Mouse (Mus musculus) layer of hippocampus, postnatal 36 days (tissue): ENCODE results near the gene Rin2. TPM values are rescaled to one million over a fixed set of nuclear protein-coding genes. Genes with fewer than 3 reads are reported as not detected.

Experiments
- DNase-seq, 2 experiments: peaks; one replicate each; pipeline ENCODE4 v3.0.0; 2022
- total RNA-seq, 2 experiments: library from RNA; stranded (reverse); gene quantifications; 2 replicates each; pipeline ENCODE4 v1.2.3; 2021

Rin2 gene
- total RNA-seq, 2 experiments from 2014 or later: 22.3 to 40.7 TPM

DNA sequence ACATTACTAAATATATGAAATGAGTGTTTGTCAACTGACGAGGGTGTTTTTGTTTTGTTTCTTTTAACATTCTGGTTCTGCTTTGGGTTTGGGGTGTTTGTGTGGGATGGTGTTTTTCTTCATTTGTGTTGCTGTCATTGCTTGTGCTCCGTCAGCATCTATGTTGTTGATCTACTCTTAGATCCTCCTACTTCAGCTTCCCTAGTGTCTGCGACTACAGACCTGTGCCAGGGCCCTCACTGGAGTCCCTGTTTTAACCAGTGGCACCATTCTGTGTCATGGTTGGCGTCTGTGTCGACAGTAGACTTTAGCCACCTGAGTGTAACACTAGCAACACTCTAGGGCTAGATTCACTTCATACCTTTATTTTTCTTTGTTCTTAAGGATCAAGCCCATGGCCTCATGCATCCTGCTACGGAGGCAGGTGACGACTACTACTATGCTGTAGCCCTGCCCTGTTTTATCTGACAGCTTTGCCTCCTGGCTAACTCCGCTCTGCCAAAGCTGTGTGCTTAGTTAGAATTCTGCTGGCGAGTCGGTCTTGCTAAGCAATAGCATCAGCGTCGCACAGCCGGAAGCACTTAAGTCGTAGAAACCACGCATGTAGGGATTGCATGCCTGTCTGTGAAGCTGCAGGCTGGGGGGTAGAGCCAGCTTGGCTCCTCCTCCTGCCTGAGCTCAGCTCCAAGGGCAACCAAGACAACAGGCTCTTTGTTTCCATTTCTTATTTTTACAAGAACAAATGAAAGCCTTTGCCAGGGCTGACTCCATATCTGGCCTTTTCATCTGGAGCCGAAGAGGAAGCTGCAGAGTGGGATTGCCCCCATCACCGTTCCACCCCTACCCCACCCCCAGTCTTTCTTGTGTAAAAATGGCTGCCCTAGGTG is 157.2 kb downstream of the Rin2 start:
- DNase-seq: peak; percentile 37 to 58

DNA sequence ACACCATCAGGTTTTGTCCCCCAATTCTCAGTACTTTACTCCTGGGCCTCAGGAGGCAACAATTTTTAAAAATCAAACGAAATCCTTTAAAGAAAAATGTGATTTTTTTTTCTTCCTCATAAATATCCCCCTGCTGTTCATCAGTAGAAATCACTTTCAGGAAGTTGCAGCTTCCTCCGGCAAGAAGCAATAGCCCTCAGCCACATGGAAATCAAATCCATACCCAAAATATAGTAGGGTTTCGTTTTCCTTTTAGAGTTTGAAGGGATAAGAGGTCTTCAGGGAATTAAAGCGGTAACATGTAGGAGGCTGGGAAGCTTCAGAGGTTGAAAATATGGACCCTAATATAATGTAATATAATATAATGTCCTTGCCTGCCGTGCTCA is 157.8 kb downstream of the Rin2 start:
- DNase-seq: no peak

DNA sequence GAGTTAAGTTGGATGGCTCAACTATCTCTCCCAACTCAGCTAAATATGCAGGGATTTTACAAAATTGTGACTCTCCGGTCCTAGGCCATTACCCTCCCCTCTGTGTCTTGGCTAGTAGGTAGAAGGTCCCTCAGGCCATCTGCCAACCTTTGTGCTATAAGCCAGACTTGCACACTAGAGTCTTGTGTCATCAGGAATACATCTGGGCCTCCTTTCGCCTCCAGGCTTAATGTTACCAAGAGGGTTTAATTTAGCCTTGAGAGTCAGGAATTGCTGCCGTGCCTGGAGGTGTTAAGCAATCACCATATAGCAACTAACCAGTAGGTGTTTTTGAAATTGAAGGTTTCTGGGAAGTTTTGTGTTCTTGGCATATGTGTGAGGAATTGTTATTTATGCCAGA is 158.3 kb downstream of the Rin2 start:
- DNase-seq: no peak

DNA sequence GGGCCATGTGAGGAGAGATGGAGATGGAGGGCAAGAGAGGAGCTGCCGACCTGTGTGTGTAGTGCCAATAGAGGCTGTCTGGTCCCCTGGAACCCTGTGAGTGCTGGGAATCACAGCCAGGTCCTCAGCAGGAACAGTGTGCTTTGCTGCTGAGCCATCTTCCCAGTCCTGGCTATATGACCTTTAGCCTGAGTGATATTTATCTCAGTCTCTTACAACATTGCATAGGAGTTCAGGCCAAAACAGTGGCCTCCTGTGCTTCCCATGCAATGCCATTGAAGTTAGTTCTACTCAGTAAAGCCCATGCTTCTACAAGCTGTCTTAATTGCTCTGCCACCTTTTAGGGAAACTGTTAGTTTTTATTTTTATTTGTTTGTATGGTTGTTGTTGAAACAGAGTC is 160.9 kb downstream of the Rin2 start:
- DNase-seq: no peak

DNA sequence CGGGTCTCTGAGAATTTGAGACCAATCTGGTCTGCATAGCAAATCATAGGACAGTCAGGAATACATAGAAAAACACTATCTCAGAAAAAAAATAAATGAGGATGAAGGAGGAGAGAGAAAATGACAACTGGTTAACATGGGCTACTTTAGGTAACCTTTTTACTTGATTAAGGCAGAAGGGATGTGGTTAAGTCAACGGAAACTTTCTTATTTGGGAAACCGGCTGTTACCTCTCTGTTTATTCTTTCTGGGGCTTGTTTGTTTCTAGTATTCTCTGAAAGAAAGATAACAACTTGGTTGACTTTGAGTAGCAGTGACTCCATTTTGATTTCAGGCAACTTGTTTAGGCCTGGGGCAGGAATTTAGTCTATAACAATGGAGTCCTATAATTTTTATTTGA is 163.7 kb downstream of the Rin2 start:
- DNase-seq: no peak

DNA sequence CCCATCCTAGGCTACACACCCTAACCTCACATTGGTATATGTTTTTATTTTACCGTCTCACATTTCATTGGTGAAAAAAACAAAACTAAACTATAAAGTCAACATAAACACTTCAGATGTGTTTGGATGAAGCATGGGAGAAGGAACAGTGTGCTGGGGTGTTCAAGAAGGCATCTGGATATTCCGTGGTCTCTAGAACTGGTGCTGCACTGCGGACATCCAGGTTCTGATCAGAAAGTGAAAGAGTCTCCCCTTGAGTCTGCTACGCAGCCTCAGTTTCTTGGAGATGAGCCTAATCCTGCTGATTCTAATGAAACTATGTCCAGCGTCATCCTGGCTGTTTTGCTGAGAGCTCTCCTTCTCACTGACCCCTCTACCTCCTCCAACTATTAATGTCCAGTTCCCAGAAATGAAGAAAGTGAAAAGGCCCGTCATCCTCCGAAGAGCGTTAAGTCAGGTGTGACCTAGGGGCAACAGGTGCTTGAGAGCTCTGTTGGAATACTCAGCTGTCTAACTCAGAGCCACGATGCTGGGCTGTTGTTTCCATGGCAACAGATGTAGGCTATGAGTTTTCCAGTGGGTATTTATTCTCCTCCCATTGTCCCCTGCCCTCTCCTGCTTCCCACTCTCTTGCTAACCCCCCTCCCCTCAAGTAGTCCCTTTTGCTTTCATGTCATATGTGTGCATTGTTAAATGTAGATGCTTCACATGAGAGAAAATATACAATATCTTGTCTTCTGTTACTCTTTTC is 164.7 kb downstream of the Rin2 start:
- no peak for DNase-seq

DNA sequence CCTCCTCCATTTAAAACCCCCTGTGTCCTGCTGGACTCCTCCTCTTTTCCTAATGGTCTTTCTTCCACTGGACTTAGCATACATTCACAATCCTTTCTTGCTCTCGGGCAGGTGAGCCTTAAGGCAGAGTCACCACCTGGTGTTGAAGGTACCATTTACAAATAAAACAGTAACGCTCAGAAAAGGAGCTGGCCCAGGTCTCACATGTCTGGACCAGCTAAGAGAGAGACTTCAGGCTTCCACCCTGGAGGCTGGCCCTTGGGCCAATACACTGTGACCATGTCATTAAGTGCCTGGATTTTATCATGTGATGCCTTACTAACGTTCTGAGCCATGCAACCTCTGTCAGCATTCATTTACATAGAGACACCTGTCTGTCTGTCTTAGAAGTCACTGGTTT is 165.3 kb downstream of the Rin2 start:
- DNase-seq: no peak

DNA sequence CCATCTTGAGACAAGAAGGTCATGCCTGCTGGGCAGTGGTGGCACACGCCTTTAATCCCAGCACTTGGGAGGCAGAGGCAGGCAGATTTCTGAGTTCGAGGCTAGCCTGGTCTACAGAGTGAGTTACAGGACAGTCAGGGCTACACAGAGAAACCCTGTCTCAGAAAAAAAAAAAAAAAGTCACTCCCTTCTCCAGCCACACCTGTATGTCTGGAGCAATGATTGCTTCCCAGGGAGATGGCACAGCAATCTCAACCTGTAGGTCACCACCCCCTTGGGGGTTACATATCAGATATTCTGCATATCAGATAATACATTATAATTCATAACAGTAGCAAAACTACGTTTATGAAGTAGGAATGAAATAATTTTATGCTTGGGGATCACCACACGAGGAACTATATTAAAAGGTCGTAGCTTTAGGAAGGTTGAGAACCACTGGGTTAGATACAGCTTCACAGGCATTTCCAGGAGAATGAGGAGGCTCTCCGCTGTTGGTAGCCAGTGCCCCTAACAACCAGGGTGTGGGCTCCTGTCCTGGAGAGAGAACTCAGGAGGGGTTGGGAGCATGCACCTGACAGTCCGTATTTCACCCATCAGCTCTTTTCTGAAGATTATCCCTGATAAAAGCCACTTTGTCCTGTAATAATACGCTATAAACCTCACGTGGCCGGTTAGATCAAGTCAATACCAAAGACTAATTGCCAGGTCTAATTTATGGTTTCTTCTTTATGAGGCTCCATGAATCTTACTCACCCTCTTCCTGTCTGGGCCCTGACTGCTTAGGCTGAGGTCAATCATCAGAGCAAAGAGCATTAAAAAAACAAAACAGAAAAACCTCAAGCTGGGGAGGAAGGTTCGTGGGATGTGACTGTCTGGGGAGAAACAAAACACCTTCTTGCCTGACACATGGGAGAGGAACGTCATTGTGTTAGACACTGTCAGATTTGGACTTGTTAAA is 166.2 kb downstream of the Rin2 start:
- DNase-seq: no peak

DNA sequence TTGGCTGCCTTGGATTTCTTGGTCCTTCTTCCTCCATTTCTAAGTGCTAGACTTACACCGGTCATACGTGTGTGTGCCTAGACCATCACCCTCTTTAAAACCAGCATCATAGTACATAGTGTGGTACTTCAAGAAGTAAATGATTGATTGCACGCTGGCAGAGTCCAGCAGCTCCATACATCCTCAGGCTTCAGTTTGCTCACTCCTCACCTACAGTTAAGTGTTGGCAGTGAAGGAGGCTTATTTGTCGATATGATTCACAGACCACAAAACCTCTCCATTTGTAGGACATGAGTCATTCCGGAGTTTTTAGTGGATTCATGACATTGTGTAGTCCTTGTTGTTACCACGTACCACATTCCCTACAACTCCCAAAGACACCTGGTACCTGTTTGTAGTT is 168.3 kb downstream of the Rin2 start:
- no peak for DNase-seq

DNA sequence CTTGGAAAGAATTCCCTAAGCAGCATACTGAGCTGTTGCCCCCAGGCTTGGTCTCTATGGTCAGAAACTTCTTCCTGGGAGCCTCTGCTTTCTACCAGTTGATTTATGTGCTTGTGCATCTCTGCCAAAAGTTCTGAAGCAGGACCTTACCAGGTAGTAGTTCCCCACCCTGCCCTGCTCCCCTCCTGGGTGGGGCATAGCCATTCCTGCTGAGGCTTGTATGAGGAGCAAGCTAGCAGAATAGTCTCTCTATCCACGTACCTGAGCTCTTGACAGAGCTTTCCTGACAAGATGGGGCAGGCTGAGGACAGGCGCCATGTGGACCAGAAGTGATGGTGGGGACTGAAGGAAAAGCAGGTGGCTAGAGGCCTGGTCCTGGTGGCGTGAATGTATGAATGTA is 171.6 kb downstream of the Rin2 start:
- no peak for DNase-seq

DNA sequence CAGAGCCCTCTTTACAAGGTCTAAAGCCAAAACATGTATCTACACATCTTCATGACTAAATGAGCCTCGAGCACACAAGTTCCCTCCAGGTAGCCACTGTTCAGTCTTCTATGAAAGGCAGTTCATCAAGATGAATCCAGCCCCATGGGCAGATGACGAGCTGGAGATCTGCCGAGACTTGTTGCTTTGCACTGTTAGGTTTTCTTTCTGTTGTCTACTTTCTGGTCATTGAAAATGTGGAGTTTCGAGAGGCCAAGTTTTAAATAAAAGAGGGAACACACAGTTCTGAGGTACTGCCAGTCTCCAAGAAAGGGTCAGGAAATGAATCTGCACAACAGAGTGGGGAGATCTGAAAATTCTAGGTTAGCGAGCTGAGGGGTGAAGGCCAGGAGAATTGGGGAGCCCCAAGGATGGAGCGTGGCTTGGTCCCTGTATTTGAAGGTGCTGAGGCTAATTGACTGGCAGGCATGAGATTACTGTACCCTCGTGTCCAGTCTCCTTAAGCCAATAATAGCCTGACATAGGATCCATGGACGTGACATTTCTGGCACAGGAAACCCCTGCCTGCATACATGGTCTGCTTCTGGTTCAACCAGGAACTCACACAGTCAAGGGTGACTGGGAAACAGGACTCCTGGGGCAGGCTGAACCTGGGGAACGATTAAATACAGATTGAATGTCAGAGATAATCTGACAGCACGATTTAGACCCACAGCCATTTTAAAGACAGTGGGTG is 174.3 kb downstream of the Rin2 start:
- no peak for DNase-seq

DNA sequence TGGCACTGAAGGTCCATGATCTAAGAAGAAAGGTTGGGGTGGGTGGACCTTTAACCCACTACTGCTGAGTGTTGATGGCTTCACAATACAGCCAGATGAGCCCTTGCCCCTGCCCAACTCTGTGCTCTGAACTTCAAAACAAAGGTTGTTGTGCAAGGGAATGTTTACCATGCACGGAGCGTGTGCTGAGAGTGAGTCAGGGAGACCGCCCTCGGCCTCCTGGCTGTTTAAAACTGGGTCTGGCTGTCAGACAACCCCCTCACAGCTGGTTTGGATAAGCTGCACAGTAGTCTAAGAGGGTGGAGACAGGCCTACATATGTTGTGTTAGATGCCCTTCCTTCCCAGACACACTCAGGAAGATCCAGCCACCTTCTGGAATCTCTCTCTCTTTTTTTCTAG is 175.8 kb downstream of the Rin2 start:
- no peak for DNase-seq

DNA sequence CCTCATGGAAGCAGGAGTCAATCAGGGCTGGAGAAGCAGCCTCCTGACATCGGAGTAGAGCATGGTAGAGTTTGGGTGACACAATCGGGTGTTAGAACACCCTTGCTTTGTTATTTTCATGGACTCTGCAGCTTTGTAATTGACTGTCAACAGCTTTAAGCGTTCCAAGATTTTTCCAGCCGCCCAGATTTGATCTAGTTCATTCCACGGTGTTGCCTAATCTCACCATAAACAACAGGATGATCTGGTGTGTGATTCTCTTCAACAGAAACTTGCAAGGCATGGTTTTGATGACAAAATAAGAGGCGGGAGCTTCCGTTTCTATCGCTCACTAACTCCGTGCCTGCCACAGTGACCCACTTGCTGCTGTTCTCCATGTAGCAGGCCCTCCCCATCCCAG is 180.8 kb downstream of the Rin2 start:
- DNase-seq: no peak

DNA sequence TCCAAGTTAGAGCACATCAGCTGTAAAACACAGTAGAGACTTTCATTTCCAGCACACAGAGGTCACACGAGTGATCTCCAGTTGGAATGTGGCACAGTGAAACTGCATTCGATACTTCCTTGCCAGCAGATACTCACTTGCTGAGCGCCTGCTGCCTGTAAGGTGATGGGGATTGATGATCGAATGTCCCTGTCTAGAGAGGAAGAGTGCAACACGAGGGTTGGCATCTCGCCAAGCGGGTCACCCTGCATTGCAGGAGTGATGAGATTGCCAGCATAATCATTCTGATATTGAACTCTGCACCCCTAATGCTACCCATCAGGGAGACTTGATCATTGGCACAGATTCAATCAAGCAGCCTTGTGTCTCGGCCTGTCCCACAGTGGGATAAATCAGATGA is 182.8 kb downstream of the Rin2 start:
- no peak for DNase-seq

DNA sequence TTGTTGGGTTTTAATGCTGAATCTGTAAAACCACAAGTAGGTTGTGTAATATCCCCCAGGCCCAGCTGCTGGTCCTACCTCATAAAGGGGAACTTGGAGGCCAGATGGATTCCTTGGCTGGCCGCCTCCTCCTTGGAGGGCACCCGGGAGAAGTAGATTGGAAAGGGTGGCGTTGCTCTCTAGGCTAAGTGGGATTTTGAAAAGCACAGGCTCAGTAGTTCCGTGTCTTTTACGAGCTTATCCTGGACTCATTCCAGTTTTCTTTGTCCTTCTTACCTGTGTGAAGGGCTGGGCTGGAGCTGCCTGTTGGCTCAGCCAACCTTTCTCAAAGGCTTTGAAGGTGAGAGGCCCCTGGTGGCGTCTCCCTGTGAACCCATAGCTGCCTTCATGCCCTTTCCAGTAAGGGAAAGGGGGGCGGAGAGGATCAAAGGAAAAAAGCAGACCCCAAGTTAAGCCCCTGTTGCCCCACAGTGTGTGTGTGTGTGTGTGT is 184.5 kb downstream of the Rin2 start:
- peak in 1 of 2 experiments; percentile 43 for DNase-seq

DNA sequence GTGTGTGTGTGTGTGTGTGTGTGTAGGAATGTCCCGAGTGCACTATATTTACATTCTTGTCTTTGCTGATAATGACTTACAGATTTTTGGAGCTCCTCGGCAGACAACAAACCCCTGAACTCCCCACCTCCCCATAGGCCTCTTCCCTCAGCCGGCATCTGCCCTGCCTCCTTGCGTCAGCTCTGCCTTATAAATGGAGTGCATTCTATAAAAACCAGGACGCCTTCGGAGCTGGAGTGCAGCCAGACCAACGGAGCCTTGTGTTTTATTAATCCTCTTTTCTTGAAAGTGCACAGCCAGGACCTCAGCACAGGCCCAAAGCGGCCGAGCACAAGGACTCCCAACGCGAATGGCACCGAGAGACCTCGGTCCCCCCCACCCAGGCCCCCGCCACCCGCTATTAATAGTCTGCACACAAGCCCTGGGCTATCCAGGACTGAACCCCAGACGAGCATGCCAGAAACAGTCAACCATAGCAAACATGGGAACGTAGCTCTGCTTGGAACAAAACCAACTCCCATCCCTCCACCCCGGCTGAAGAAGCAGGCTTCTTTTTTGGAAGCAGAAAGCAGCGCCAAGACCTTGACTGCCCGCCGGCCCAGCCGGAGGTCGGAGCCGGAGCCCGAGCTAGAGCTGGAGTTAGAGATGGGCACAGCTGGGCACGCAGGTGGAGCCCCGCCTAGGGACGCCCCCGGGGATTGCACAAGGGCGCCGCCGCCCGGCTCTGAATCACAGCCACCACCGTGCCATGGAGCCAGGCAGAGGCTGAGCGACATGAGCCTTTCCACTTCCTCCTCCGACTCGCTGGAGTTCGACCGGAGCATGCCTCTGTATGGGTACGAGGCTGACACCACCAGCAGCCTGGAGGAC is 185.2 kb downstream of the Rin2 start:
- peak; percentile 90 to 91 for DNase-seq

DNA sequence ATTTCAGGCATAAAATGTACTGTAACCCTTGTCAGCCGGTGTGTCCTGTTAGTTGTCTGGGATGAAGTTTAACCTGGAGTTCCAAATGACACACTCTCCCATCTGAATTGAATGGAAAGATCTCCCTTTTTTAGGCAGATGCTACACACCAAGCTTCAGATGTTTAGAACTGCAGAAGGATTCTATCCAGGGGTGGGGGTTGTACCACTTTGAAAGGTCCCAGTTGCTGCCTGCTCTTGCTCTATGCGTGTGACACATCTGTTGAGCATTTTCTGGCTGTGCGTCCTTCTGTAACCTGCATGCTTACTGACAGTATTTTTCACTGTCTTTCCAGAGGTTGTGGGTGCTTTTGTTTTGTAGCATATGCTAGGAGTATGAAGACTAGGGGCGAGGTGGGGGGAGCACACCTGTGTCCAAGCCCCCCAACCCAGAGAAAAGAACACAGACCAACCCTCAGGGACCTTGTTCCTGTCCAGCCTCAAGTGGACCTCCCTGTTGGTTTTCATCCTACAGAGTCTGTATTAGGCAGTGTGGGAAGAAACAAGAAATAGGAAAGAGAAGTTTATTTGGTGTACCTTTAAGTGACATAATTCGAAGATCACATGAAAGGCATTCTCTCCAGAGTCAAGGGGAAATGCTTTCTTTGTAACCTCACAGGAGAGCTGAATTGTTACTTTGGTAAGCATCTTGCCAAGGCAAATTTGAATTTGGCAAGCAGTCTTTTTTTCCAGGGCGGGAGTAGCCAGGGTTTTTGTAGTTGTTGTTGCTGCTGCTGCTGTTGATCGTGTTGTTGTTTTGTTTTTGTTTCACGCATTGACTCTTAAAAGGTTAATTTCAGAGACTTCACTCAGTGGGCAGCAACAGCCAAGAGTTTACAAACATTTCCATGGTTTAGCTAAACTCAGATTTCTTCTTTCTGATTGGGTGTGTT is 186.4 kb downstream of the Rin2 start:
- no peak for DNase-seq

DNA sequence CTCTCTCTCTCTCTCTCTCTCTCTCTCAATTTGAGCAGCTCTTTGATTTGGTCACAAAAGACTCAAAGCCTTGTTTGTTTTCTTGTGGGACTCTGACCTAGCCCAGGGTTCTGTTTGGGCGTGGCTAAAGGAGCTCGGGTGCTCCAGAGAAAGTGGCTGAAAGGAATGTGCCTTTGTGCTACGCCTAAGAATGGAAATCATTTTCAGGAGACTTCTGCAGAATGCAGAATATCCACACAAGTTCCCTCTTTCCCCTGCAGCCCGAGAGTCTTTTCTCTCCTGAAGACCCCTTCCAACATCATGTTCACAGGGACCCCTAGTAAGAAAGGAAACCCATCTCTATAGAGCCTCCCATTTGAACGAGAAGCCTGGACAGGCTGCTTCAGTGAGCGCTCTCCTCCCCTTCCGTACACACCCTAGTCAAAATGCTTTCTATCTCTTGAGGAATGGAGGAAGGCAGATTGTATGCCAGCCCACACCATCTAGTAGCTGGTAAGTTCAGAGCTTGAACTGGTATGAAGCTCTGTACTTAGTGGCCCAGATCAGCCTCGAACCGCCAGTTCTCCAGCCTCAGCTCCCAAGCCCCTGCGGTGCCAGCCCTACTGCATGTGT is 187.3 kb downstream of the Rin2 start:
- DNase-seq: no peak

DNA sequence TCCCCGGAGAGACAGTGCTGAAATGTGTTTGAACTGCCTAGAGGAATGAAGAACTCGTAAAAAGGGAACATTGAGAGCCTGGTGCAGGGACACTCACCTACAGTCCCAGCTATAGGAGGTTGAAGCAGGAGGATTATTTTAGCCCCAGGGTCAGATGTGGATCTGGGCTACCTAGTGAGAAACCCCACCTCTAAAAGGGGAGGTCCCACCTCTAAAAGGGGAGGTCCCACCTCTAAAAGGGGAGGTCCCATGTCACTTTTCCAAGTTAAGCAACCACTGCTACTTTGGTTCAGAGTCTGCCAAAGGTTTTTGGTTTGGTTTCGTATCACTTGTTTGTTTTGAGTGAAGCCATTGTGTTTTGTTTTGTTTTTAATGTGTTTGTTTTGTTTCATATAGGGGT is 190.3 kb downstream of the Rin2 start:
- DNase-seq: no peak
